Mouse (Mus musculus) limb, embryonic 14.5 days (tissue): ENCODE results near the gene Tec. TPM values are rescaled to one million over a fixed set of nuclear protein-coding genes. Genes with fewer than 3 reads are reported as not detected.

ENCODE experiments used
- ATAC-seq: fragments of 200-750 bp; cut with Nextera tagmentation; 2 replicates; pipeline ENCODE4 v1.8.0; 2017; ENCODE audit warnings: low read depth, moderate number of reproducible peaks, moderate TSS enrichment; ENCODE audit not compliant: low FRiP score
- DNase-seq: peaks from one replicate; pipeline ENCODE4 v3.0.0-alpha.2; 2015; ENCODE audit warnings: low spot score
- H3K27ac ChIP-seq: fragments of 300-500 bp; sonication (generic); replicated peaks from 2 replicates; pipeline ENCODE4 v1.5.1; 2014; ENCODE audit warnings: low read depth, mild to moderate bottlenecking, low read length, moderate library complexity, mixed read lengths
- H3K27me3 ChIP-seq: fragments of 300-500 bp; sonication (generic); 2 replicates; pipeline ENCODE4 v1.6.1; 2014; ENCODE audit warnings: low read length, mixed read lengths; ENCODE audit not compliant: control insufficient read depth, insufficient read depth
- H3K36me3 ChIP-seq: fragments of 300-500 bp; sonication (generic); 2 replicates; pipeline ENCODE4 v1.6.1; 2014; ENCODE audit warnings: mild to moderate bottlenecking, low read length, moderate library complexity, mixed read lengths; ENCODE audit not compliant: control insufficient read depth, insufficient read depth
- H3K4me1 ChIP-seq: fragments of 300-500 bp; sonication (generic); 2 replicates; pipeline ENCODE4 v1.6.1; 2014; ENCODE audit warnings: antibody characterized with exemption, low read length, mixed read lengths; ENCODE audit not compliant: control insufficient read depth, insufficient read depth
- H3K4me2 ChIP-seq: fragments of 300-500 bp; sonication (generic); replicated peaks from 2 replicates; pipeline ENCODE4 v1.6.1; 2014; ENCODE audit warnings: low read depth, mild to moderate bottlenecking, low read length, moderate library complexity; ENCODE audit not compliant: severe bottlenecking
- H3K4me3 ChIP-seq: fragments of 300-500 bp; sonication (generic); replicated peaks from 2 replicates; pipeline ENCODE4 v1.5.1; 2014; ENCODE audit warnings: low read length
- H3K9ac ChIP-seq: fragments of 300-500 bp; sonication (generic); 2 replicates; pipeline ENCODE4 v1.6.1; 2014; ENCODE audit warnings: mild to moderate bottlenecking, low read depth, low read length, moderate library complexity; ENCODE audit not compliant: severe bottlenecking
- H3K9me3 ChIP-seq: fragments of 300-500 bp; sonication (generic); 2 replicates; pipeline ENCODE4 v1.6.1; 2016; ENCODE audit warnings: low read length; ENCODE audit not compliant: control insufficient read depth
- POLR2A ChIP-seq: fragments of 200-500 bp; IDR thresholded peaks from 2 replicates; pipeline ENCODE4 v1.8.0; 2012; ENCODE audit warnings: inconsistent platforms, mild to moderate bottlenecking, moderate library complexity, borderline replicate concordance; ENCODE audit not compliant: insufficient read depth, insufficient read length; ENCODE audit errors: extremely low read depth
- WGBS: fragments of 180-500 bp; shearing (Covaris S2); extraction: QIAGEN DNeasy Blood & Tissue Kit; methylation state at CpG from one replicate; pipeline ENCODE4 v1.1.7; 2014; 5-methylcytosine and 5-hydroxymethylcytosine counted together
- polyA plus RNA-seq, 2 experiments: library from polyadenylated mRNA; depleted of rRNA in 1 of 2; stranded (reverse) in 1 of 2; unstranded in 1 of 2; fragments of >200 nt; fragmentation: Nextera tagmentation in 1 of 2; extraction: Ambion mirVana in 1 of 2; gene quantifications; 2 replicates each; pipeline versions ENCODE4 v1.2.1 to v1.2.3; 2012 to 2014

Tec gene
- polyA plus RNA-seq, 2 experiments: 5.9 to 7.9 TPM

GRCm38 (mm10) chr5:72829506-72830067 is 38.7 kb downstream of the Tec start:
- WGBS: 88% methylated on average over 7 of the region's 7 CpGs

GRCm38 (mm10) chr5:72828401-72828800 is 39.9 kb downstream of the Tec start:
- H3K27ac ChIP-seq: no peak overlapping the region
- no peak overlapping the region for H3K9ac ChIP-seq
- H3K4me3 ChIP-seq: no peak overlapping the region
- no peaks in the 10 kb centered on the region for H3K9me3 ChIP-seq
- TF ChIP-seq POLR2A: no peak
- no peak for ATAC-seq
- H3K27me3 ChIP-seq: no peaks in the 10 kb centered on the region
- H3K36me3 ChIP-seq: no peaks in the 10 kb centered on the region
- H3K4me1 ChIP-seq: no peaks in the 10 kb centered on the region
- no peak for DNase-seq
- no peak overlapping the region for H3K4me2 ChIP-seq
- 59% methylated on average over 1 of the region's 1 CpGs for WGBS

More at GRCm38 (mm10) chr5:72829506-72830067, 38.7 kb downstream of the Tec start:
- Histone ChIP-seq H3K9ac (no peak overlapping the region), H3K9me3 (no peaks in the 10 kb centered on the region), H3K36me3 (no peaks in the 10 kb centered on the region), H3K27me3 (no peaks in the 10 kb centered on the region), H3K4me3 (no peak overlapping the region), H3K4me1 (no peaks in the 10 kb centered on the region), H3K4me2 (no peak overlapping the region), H3K27ac (no peak overlapping the region)
- no peak for TF ChIP-seq POLR2A
- DNase-seq (no peak), ATAC-seq (no peak)

- Histone ChIP-seq H3K4me2 (no peak overlapping the region), H3K4me1 (no peaks in the 10 kb centered on the region), H3K27ac (no peak overlapping the region), H3K9ac (no peak overlapping the region), H3K36me3 (no peaks in the 10 kb centered on the region), H3K27me3 (no peaks in the 10 kb centered on the region), H3K4me3 (no peak overlapping the region), H3K9me3 (no peaks in the 10 kb centered on the region)
- WGBS: 85% methylated on average over 5 of the region's 5 CpGs
- DNase-seq (no peak), ATAC-seq (no peak)
- no peak for TF ChIP-seq POLR2A
Observed at GRCm38 (mm10) chr5:72827435-72827834, 40.8 kb downstream of the Tec start.

- TF ChIP-seq POLR2A: no peak
- no peaks in the 10 kb centered on the region for H3K36me3 ChIP-seq
- no peak for ATAC-seq
- no peak for DNase-seq
- no peaks in the 10 kb centered on the region for H3K27me3 ChIP-seq
- H3K4me3 ChIP-seq: no peak overlapping the region
- no peaks in the 10 kb centered on the region for H3K9me3 ChIP-seq
- H3K4me2 ChIP-seq: no peak overlapping the region
- no peak overlapping the region for H3K27ac ChIP-seq
- WGBS: 84% methylated on average over 3 of the region's 3 CpGs
- H3K9ac ChIP-seq: no peak overlapping the region
- H3K4me1 ChIP-seq: no peaks in the 10 kb centered on the region
Observed at GRCm38 (mm10) chr5:72826445-72826844, 41.8 kb downstream of the Tec start.

- peaks cover 7% of the 10 kb centered on the region; the same call in 1 of the 2 replicates for H3K4me1 ChIP-seq
- no peak for TF ChIP-seq POLR2A
- H3K4me2 ChIP-seq: no peak overlapping the region
- no peak overlapping the region for H3K27ac ChIP-seq
- ATAC-seq (no peak), DNase-seq (no peak)
- no peak overlapping the region for H3K9ac ChIP-seq
- H3K4me3 ChIP-seq: no peak overlapping the region
- H3K36me3 ChIP-seq: no peaks in the 10 kb centered on the region
- 82% methylated on average over 3 of the region's 3 CpGs for WGBS
- no peaks in the 10 kb centered on the region for H3K9me3 ChIP-seq
- no peaks in the 10 kb centered on the region for H3K27me3 ChIP-seq
Observed at GRCm38 (mm10) chr5:72820651-72821050, 47.6 kb downstream of the Tec start.
